Mouse (Mus musculus) MEL (cell line): ENCODE results near the gene Pde1b. TPM values are rescaled to one million over a fixed set of nuclear protein-coding genes. Genes with fewer than 3 reads are reported as not detected.

ENCODE experiments used
- DNase-seq: peaks from one replicate; pipeline ENCODE4 v3.0.0; 2011; ENCODE audit warnings: low read depth, low spot score
- H3K27ac ChIP-seq: 2 replicates; pipeline ENCODE4 v1.5.1; 2012; ENCODE audit warnings: low read depth, mild to moderate bottlenecking, control low read depth, low read length, moderate library complexity; ENCODE audit not compliant: control insufficient read depth
- H3K27me3 ChIP-seq, 2 experiments: fragments of 150-350 bp in 1 of 2; sonication (generic) in 1 of 2; 2 replicates each; pipeline ENCODE4 v1.6.1; 2012; ENCODE audit warnings: low read length in 2 of 2, mild to moderate bottlenecking in 2 of 2, improper control_type of control experiment in 1 of 2, moderate library complexity in 1 of 2; ENCODE audit not compliant: insufficient read depth in 2 of 2, control insufficient read depth in 1 of 2
- H3K36me3 ChIP-seq, 2 experiments: 2 replicates each; pipeline ENCODE4 v1.6.1; 2012 to 2014; ENCODE audit warnings: low read length in 2 of 2, improper control_type of control experiment in 1 of 2, inconsistent platforms in 1 of 2, mild to moderate bottlenecking in 1 of 2; ENCODE audit not compliant: insufficient read depth in 2 of 2, control insufficient read depth in 1 of 2
- H3K4me1 ChIP-seq, 2 experiments: fragments of 150-350 bp in 1 of 2; sonication (generic) in 1 of 2; 2 replicates each; pipeline ENCODE4 v1.6.1; 2012; ENCODE audit warnings: low read length in 2 of 2, improper control_type of control experiment in 1 of 2, mild to moderate bottlenecking in 1 of 2; ENCODE audit not compliant: insufficient read depth in 2 of 2, control insufficient read depth in 1 of 2
- H3K4me3 ChIP-seq, 2 experiments: fragments of 150-350 bp in 1 of 2; sonication (generic) in 1 of 2; 2 replicates each; pipeline ENCODE4 v1.5.1; 2012; ENCODE audit warnings: low read depth in 2 of 2, low read length in 2 of 2, mild to moderate bottlenecking in 2 of 2, moderate library complexity in 2 of 2, control low read depth in 1 of 2, improper control_type of control experiment in 1 of 2; ENCODE audit not compliant: control insufficient read depth in 1 of 2, insufficient read depth in 1 of 2
- H3K79me2 ChIP-seq: 2 replicates; pipeline ENCODE4 v1.6.1; 2012; ENCODE audit warnings: mild to moderate bottlenecking, low read length, moderate library complexity; ENCODE audit not compliant: control insufficient read depth, poor library complexity, insufficient read depth
- H3K9ac ChIP-seq: 2 replicates; pipeline ENCODE4 v1.6.1; 2012; ENCODE audit warnings: low read depth, mild to moderate bottlenecking, control low read depth, low read length, moderate library complexity; ENCODE audit not compliant: control insufficient read depth, poor library complexity, severe bottlenecking
- H3K9me3 ChIP-seq: fragments of 150-350 bp; sonication (generic); replicated peaks from 2 replicates; pipeline ENCODE4 v1.6.1; 2012; ENCODE audit warnings: mild to moderate bottlenecking, low read length, improper control_type of control experiment, moderate library complexity; ENCODE audit not compliant: insufficient read depth
- CHD1 ChIP-seq: IDR thresholded peaks from 2 replicates; pipeline ENCODE4 v1.6.1; 2012; ENCODE audit warnings: low read depth, mild to moderate bottlenecking, inconsistent platforms, low read length, improper control_type of control experiment
- CHD2 ChIP-seq: IDR thresholded peaks from 2 replicates; pipeline ENCODE4 v1.6.1; 2011; ENCODE audit warnings: low read length, improper control_type of control experiment
- CTCF ChIP-seq, 3 experiments: IDR thresholded peaks in 2 of 3; conservative IDR thresholded peaks in 1 of 3; 2 replicates each; pipeline ENCODE4 v1.5.1; 2011 to 2012; ENCODE audit warnings: low read length in 3 of 3, low read depth in 2 of 3, mild to moderate bottlenecking in 2 of 3, improper control_type of control experiment in 1 of 3, inconsistent platforms in 1 of 3, mixed read lengths in 1 of 3, moderate library complexity in 1 of 3; ENCODE audit not compliant: control insufficient read depth in 1 of 3, insufficient read depth in 1 of 3, poor library complexity in 1 of 3, severe bottlenecking in 1 of 3
- ELF1 ChIP-seq: IDR thresholded peaks from 2 replicates; pipeline ENCODE4 v1.6.1; 2014; ENCODE audit warnings: low read depth, mild to moderate bottlenecking, inconsistent platforms, low read length, improper control_type of control experiment, moderate library complexity
- GABPA ChIP-seq: IDR thresholded peaks from 2 replicates; pipeline ENCODE4 v1.6.1; 2012; ENCODE audit warnings: low read depth, mild to moderate bottlenecking, inconsistent platforms, low read length, improper control_type of control experiment, moderate library complexity
- JUND ChIP-seq: IDR thresholded peaks from 2 replicates; pipeline ENCODE4 v1.6.1; 2011; ENCODE audit warnings: low read depth, mild to moderate bottlenecking, improper control_type of control experiment, low read length
- KAT2A ChIP-seq: conservative IDR thresholded peaks from 2 replicates; pipeline ENCODE4 v1.6.1; 2012; ENCODE audit warnings: low read depth, low read length, improper control_type of control experiment, inconsistent platforms
- MAFK ChIP-seq: IDR thresholded peaks from 2 replicates; pipeline ENCODE4 v1.6.1; 2011; ENCODE audit warnings: low read depth, mild to moderate bottlenecking, low read length, improper control_type of control experiment, borderline replicate concordance
- MAZ ChIP-seq: IDR thresholded peaks from 2 replicates; pipeline ENCODE4 v1.6.1; 2012; ENCODE audit warnings: low read depth, mild to moderate bottlenecking, inconsistent platforms, low read length, improper control_type of control experiment
- MXI1 ChIP-seq: IDR thresholded peaks from 2 replicates; pipeline ENCODE4 v1.6.1; 2011; ENCODE audit warnings: mild to moderate bottlenecking, low read depth, low read length, improper control_type of control experiment
- MYB ChIP-seq: IDR thresholded peaks from 2 replicates; pipeline ENCODE4 v1.6.1; 2011; ENCODE audit warnings: mild to moderate bottlenecking, low read depth, low read length, improper control_type of control experiment
- MYC ChIP-seq: IDR thresholded peaks from 2 replicates; pipeline ENCODE4 v1.6.1; 2011; ENCODE audit warnings: low read depth, mild to moderate bottlenecking, low read length, improper control_type of control experiment, moderate library complexity
- NELFE ChIP-seq: IDR thresholded peaks from 2 replicates; pipeline ENCODE4 v1.6.1; 2011; ENCODE audit warnings: low read depth, low read length, improper control_type of control experiment
- NRF1 ChIP-seq: IDR thresholded peaks from 2 replicates; pipeline ENCODE4 v1.6.1; 2014; ENCODE audit warnings: low read depth, mild to moderate bottlenecking, inconsistent platforms, low read length, improper control_type of control experiment, moderate library complexity; ENCODE audit not compliant: poor library complexity, insufficient read depth, severe bottlenecking
- POLR2A ChIP-seq, 2 experiments: IDR thresholded peaks; 2 replicates each; pipeline ENCODE4 v1.6.1; 2011 to 2012; ENCODE audit warnings: low read length in 2 of 2, mild to moderate bottlenecking in 2 of 2, control low read depth in 1 of 2, improper control_type of control experiment in 1 of 2, low read depth in 1 of 2, moderate library complexity in 1 of 2; ENCODE audit not compliant: control insufficient read depth in 1 of 2, insufficient read depth in 1 of 2, poor library complexity in 1 of 2
- POLR2AphosphoS2 ChIP-seq: IDR thresholded peaks from 2 replicates; pipeline ENCODE4 v1.6.1; 2011; ENCODE audit warnings: low read length, improper control_type of control experiment
- SIN3A ChIP-seq: IDR thresholded peaks from 2 replicates; pipeline ENCODE4 v1.6.1; 2012; ENCODE audit warnings: low read length, improper control_type of control experiment, inconsistent platforms
- TAL1 ChIP-seq: IDR thresholded peaks from 2 replicates; pipeline ENCODE4 v1.6.1; 2012; ENCODE audit warnings: mild to moderate bottlenecking, inconsistent platforms, low read length, moderate library complexity, mixed read lengths
- TBP ChIP-seq: IDR thresholded peaks from 2 replicates; pipeline ENCODE4 v1.8.0; 2011; ENCODE audit warnings: low read depth, low read length, improper control_type of control experiment
- TCF12 ChIP-seq: IDR thresholded peaks from 2 replicates; pipeline ENCODE4 v1.6.1; 2014; ENCODE audit warnings: low read depth, mild to moderate bottlenecking, inconsistent platforms, low read length, improper control_type of control experiment, moderate library complexity
- USF2 ChIP-seq, 2 experiments: IDR thresholded peaks; 2 replicates each; pipeline ENCODE4 v1.6.1; 2011 to 2012; ENCODE audit warnings: improper control_type of control experiment in 2 of 2, low read length in 2 of 2, borderline replicate concordance in 1 of 2, inconsistent platforms in 1 of 2, low read depth in 1 of 2, mild to moderate bottlenecking in 1 of 2; ENCODE audit not compliant: insufficient read depth in 1 of 2
- ZC3H11A ChIP-seq: IDR thresholded peaks from 2 replicates; pipeline ENCODE4 v1.6.1; 2012; ENCODE audit warnings: low read depth, mild to moderate bottlenecking, inconsistent platforms, low read length, improper control_type of control experiment
- ZMIZ1 ChIP-seq: IDR thresholded peaks from 2 replicates; pipeline ENCODE4 v1.6.1; 2012; ENCODE audit warnings: low read depth, mild to moderate bottlenecking, inconsistent platforms, low read length, improper control_type of control experiment, moderate library complexity
- polyA plus RNA-seq, 2 experiments: library from polyadenylated mRNA; stranded (reverse) in 1 of 2; unstranded in 1 of 2; fragments of >175 nt in 1 of 2; fragments of >200 nt in 1 of 2; gene quantifications; 2 replicates each; pipeline versions ENCODE4 v1.2.1 to v1.2.4; 2012; ENCODE audit warnings: low replicate concordance in 2 of 2, low read depth in 1 of 2; ENCODE audit not compliant: insufficient read length in 2 of 2, insufficient read depth in 1 of 2, missing spikeins in 1 of 2
- total RNA-seq: library from RNA; depleted of rRNA; stranded (reverse); fragments of 300-350 nt; gene quantifications from 2 replicates; pipeline ENCODE4 v1.2.3, GENCODE M21; 2012

Gene Pde1b
- total and polyA plus RNA-seq, 3 experiments: 2.4 to 4.5 TPM; not detected in 1

DNA sequence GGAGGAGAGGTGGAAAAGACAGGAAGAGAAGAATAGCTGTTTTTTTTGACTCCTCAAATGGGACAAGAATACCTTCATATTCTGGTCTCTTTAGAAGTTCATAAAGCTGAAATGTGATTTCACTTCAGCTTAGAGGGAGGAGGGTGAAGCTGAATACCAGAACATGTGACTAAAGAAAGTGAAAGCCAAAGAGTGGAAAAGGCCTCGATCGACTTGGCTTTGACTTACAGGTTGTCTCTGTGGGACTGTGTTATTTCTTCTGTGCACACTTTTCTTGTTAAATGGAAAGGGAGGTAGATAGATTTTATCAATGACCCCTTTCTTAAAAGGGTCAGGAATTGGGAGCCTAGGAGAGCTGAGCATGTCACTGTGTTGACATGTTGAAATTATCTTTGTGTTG is 1.6 kb upstream of the Pde1b start:
- Histone ChIP-seq H3K27me3 (no peaks in the 10 kb centered on the region), H3K36me3 (no peaks in the 10 kb centered on the region; a peak in 1 of 4 replicates), H3K9ac (no peak overlapping the region), H3K4me1 (no peaks in the 10 kb centered on the region), H3K79me2 (no peaks in the 10 kb centered on the region), H3K4me3 (no peak overlapping the region), H3K27ac (no peak overlapping the region), H3K9me3 (no peaks in the 10 kb centered on the region)
- no peak for DNase-seq
- no peak for TF ChIP-seq KAT2A
- no peak for TF ChIP-seq TAL1
- no peak for TF ChIP-seq JUND
- no peak for TF ChIP-seq SIN3A
- no peak for TF ChIP-seq CTCF (IDR thresholded peaks at IDR 0.05 in 2 of 3, conservative IDR thresholded peaks at IDR 0.05 in 1 of 3; ENCODE audit: control insufficient read depth in 1 of 3, insufficient read depth in 1 of 3, low read depth in 2 of 3, low read length in 3 of 3, poor library complexity in 1 of 3, severe bottlenecking in 1 of 3)
- TF ChIP-seq GABPA: no peak
- no peak for TF ChIP-seq TCF12
- no peak for TF ChIP-seq MAZ
- TF ChIP-seq USF2 (IDR thresholded peaks at IDR 0.05; ENCODE audit: borderline replicate concordance in 1 of 2, insufficient read depth in 1 of 2, low read depth in 1 of 2, low read length in 2 of 2): no peak
- no peak for TF ChIP-seq MXI1
- TF ChIP-seq MYC: no peak
- TF ChIP-seq ZC3H11A: no peak

DNA sequence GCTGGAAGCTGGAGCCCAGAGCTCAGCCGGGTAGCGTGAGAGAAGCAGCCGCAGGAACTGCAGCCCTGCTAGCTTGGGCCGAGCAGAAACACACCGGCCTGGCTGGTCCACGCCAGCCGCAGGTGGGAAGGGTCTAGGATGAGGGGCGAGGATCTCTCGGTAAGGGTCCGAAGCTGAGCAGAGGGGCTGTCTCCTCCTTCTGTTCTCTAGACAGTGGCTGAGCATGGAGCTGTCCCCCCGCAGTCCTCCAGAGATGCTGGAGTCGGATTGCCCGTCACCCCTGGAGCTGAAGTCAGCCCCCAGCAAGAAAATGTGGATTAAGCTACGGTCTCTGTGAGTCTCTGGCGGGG is 392 bp downstream of the Pde1b start:
- no peaks in the 10 kb centered on the region for H3K9me3 ChIP-seq
- H3K36me3 ChIP-seq: no peaks in the 10 kb centered on the region; a peak in 1 of 4 replicates
- no peaks in the 10 kb centered on the region for H3K4me1 ChIP-seq
- no peak overlapping the region for H3K4me3 ChIP-seq
- no peak for DNase-seq
- H3K27ac ChIP-seq: no peak overlapping the region
- H3K79me2 ChIP-seq: no peaks in the 10 kb centered on the region
- H3K9ac ChIP-seq: no peak overlapping the region
- TF ChIP-seq TBP (no peak), NELFE (no peak), KAT2A (no peak), CTCF (IDR thresholded peaks at IDR 0.05 in 2 of 3, conservative IDR thresholded peaks at IDR 0.05 in 1 of 3; ENCODE audit: control insufficient read depth in 1 of 3, insufficient read depth in 1 of 3, low read depth in 2 of 3, low read length in 3 of 3, poor library complexity in 1 of 3, severe bottlenecking in 1 of 3) (no peak), TCF12 (no peak), NRF1 (no peak), GABPA (no peak), POLR2A (IDR thresholded peaks at IDR 0.05; ENCODE audit: control insufficient read depth in 1 of 2, insufficient read depth in 1 of 2, low read depth in 1 of 2, low read length in 2 of 2, poor library complexity in 1 of 2) (no peak), ELF1 (no peak), MAFK (no peak), MYB (no peak), CHD1 (no peak), POLR2AphosphoS2 (no peak), ZMIZ1 (no peak), CHD2 (no peak), JUND (no peak)
- no peaks in the 10 kb centered on the region for H3K27me3 ChIP-seq
